Mouse (Mus musculus): ENCODE results near the gene Stard5.

Stard5 gene

GRCm38 (mm10) chr7:83666087-83666595 is 34.4 kb downstream of the Stard5 start:
- no peak for DNase-seq (ENCODE audit: low spot score)

GRCm38 (mm10) chr7:83667936-83668645 is 36.3 kb downstream of the Stard5 start:
- DNase-seq (ENCODE audit: low spot score): no peak

- DNase-seq (ENCODE audit: low spot score): peak; percentile 11
Measured at GRCm38 (mm10) chr7:83668724-83669123, 37.0 kb downstream of the Stard5 start.

GRCm38 (mm10) chr7:83671573-83671972 is 39.8 kb downstream of the Stard5 start:
- DNase-seq (ENCODE audit: low spot score): no peak

GRCm38 (mm10) chr7:83675545-83676254 is 43.9 kb downstream of the Stard5 start:
- DNase-seq (ENCODE audit: low spot score): peak; percentile 9

GRCm38 (mm10) chr7:83677296-83677695 is 45.5 kb downstream of the Stard5 start:
- no peak for DNase-seq (ENCODE audit: low spot score)

GRCm38 (mm10) chr7:83678506-83678905 is 46.7 kb downstream of the Stard5 start:
- no peak for DNase-seq (ENCODE audit: low spot score)

- DNase-seq (ENCODE audit: low spot score): no peak
Measured at GRCm38 (mm10) chr7:83682640-83683274, 51.0 kb downstream of the Stard5 start.

- no peak for DNase-seq (ENCODE audit: low spot score)
Measured at GRCm38 (mm10) chr7:83695449-83696212, 63.9 kb downstream of the Stard5 start.

GRCm38 (mm10) chr7:83699066-83699745 is 67.4 kb downstream of the Stard5 start:
- DNase-seq (ENCODE audit: low spot score): no peak
